Mouse (Mus musculus): ENCODE results near the gene Ccl6. TPM values are rescaled to one million over a fixed set of nuclear protein-coding genes. Genes with fewer than 3 reads are reported as not detected.

Ccl6 gene
- polyA plus RNA-seq, 1 experiment, result 12.5 TPM

- no peak for DNase-seq (ENCODE audit: low read depth in 1 of 2, low spot score in 2 of 2)
- H3K27ac ChIP-seq (ENCODE audit: insufficient read depth, low read length), result no peak overlapping the region
- H3K4me3 ChIP-seq (ENCODE audit: extremely low read depth, insufficient read depth, insufficient read length), result no peak overlapping the region
- H3K27me3 ChIP-seq (ENCODE audit: control insufficient read depth, insufficient read depth, low read length), result no peaks in the 10 kb centered on the region
- H3K36me3 ChIP-seq (ENCODE audit: control insufficient read depth, insufficient read depth, low read length), result no peaks in the 10 kb centered on the region
- TF ChIP-seq CTCF (IDR thresholded peaks at IDR 0.05; ENCODE audit: extremely low read depth, insufficient read depth, insufficient read length, insufficient replicate concordance), result no peak
- peaks cover 4% of the 10 kb centered on the region; the same call in 1 of the 2 replicates for H3K4me1 ChIP-seq (ENCODE audit: control insufficient read depth, insufficient read depth, insufficient read length)
- WGBS, result 76% methylated on average over 2 of the region's 2 CpGs
Observed at GRCm38 (mm10) chr11:83600576-83600975, 7.7 kb upstream of the Ccl6 start.

GRCm38 (mm10) chr11:83598991-83599390 is 6.1 kb upstream of the Ccl6 start:
- TF ChIP-seq CTCF (IDR thresholded peaks at IDR 0.05; ENCODE audit: extremely low read depth, insufficient read depth, insufficient read length, insufficient replicate concordance), result no peak
- no peak for TF ChIP-seq POLR2A (IDR thresholded peaks at IDR 0.05; ENCODE audit: low read depth, low read length)
- no peak overlapping the region for H3K27ac ChIP-seq (ENCODE audit: insufficient read depth, low read length)
- no peaks in the 10 kb centered on the region for H3K36me3 ChIP-seq (ENCODE audit: control insufficient read depth, insufficient read depth, low read length)
- no peaks in the 10 kb centered on the region for H3K27me3 ChIP-seq (ENCODE audit: control insufficient read depth, insufficient read depth, low read length)
- 94% methylated on average over 3 of the region's 3 CpGs for WGBS
- no peak for DNase-seq (ENCODE audit: low read depth in 1 of 2, low spot score in 2 of 2)
- no peak overlapping the region for H3K4me3 ChIP-seq (ENCODE audit: extremely low read depth, insufficient read depth, insufficient read length)
- peaks cover 4% of the 10 kb centered on the region; the same call in 1 of the 2 replicates for H3K4me1 ChIP-seq (ENCODE audit: control insufficient read depth, insufficient read depth, insufficient read length)

- 75% methylated on average over 3 of the region's 3 CpGs for WGBS
- Histone ChIP-seq H3K27me3 (ENCODE audit: control insufficient read depth, insufficient read depth, low read length) (no peaks in the 10 kb centered on the region), H3K4me1 (ENCODE audit: control insufficient read depth, insufficient read depth, insufficient read length) (peaks cover 4% of the 10 kb centered on the region; the same call in 1 of the 2 replicates), H3K4me3 (ENCODE audit: extremely low read depth, insufficient read depth, insufficient read length) (no peak overlapping the region), H3K36me3 (ENCODE audit: control insufficient read depth, insufficient read depth, low read length) (no peaks in the 10 kb centered on the region), H3K27ac (ENCODE audit: insufficient read depth, low read length) (no peak overlapping the region)
- TF ChIP-seq CTCF (IDR thresholded peaks at IDR 0.05; ENCODE audit: extremely low read depth, insufficient read depth, insufficient read length, insufficient replicate concordance) (no peak), POLR2A (IDR thresholded peaks at IDR 0.05; ENCODE audit: low read depth, low read length) (no peak)
- DNase-seq (ENCODE audit: low read depth in 1 of 2, low spot score in 2 of 2), result no peak
Observed at GRCm38 (mm10) chr11:83598207-83598837, 5.4 kb upstream of the Ccl6 start.

DNA sequence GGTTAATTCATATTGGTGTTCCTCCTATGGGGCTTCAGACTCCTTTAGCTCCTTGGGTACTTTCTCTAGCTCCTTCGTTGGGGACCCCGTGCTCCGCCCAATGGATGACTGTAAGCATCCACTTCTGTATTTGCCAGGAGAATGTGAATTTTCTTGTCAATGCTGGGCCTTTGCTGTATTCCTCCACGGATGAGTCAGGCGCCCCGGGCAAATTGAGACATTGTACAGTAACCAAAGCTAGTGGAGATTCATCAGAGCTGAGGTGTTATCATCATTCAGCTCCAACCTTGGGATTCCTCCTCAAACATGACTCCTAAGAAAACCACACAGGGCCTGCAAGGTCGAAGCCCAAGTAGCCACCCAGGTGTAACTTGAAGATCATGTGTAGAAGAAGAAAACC is 4.9 kb upstream of the Ccl6 start:
- no peak for DNase-seq (ENCODE audit: low read depth in 1 of 2, low spot score in 2 of 2)
- Histone ChIP-seq H3K4me3 (ENCODE audit: extremely low read depth, insufficient read depth, insufficient read length) (no peak overlapping the region), H3K27me3 (ENCODE audit: control insufficient read depth, insufficient read depth, low read length) (no peaks in the 10 kb centered on the region), H3K36me3 (ENCODE audit: control insufficient read depth, insufficient read depth, low read length) (no peaks in the 10 kb centered on the region), H3K4me1 (ENCODE audit: control insufficient read depth, insufficient read depth, insufficient read length) (peaks cover 7% of the 10 kb centered on the region; the same call in 1 of the 2 replicates), H3K27ac (ENCODE audit: insufficient read depth, low read length) (no peak overlapping the region)
- TF ChIP-seq POLR2A (IDR thresholded peaks at IDR 0.05; ENCODE audit: low read depth, low read length), result no peak
- no peak for TF ChIP-seq CTCF (IDR thresholded peaks at IDR 0.05; ENCODE audit: extremely low read depth, insufficient read depth, insufficient read length, insufficient replicate concordance)
- 96% methylated on average over 7 of the region's 7 CpGs for WGBS

DNA sequence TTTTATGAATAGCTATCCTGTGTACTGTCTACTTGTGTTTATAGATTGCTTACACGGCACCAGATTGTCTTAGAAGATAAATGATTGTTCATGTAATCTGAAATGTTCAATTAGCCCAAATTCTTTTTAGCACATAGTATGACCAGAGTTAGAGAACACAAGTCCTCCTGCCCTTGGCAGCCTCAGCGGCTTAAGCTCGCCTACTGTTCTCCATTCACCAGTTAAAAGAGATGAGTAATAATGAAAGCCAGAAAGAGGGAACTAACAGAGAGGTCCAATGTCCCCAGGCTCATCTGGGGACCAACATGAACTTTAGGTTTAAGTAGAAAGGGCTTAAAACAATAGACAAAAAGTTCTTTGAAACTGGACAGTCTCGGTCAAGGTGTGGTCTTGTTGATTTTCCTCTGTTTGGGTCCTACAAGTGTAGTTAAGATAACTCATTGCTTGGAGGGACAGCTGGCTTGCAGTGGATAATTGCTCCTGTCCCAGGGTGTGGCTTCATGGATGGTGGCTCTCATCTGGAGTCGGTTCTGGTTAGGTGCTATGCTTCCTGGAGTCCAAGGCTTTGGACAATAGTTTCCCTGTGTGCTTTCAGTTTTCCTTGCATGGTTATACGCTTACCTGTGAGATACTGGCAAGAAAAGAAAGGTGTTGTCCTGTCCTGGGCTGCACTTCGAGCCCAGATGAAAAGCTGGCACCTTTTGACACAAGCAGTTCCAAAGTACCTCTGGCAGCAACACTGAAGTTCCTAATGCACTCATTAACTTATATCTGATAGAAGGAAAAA is 3.0 kb upstream of the Ccl6 start:
- DNase-seq (ENCODE audit: low read depth in 1 of 2, low spot score in 2 of 2), result peak in 1 of 2 experiments; percentile 33
- Histone ChIP-seq H3K4me3 (ENCODE audit: extremely low read depth, insufficient read depth, insufficient read length) (no peak overlapping the region), H3K4me1 (ENCODE audit: control insufficient read depth, insufficient read depth, insufficient read length) (peaks cover 10% of the 10 kb centered on the region; the same call in 1 of the 2 replicates), H3K27me3 (ENCODE audit: control insufficient read depth, insufficient read depth, low read length) (no peaks in the 10 kb centered on the region), H3K27ac (ENCODE audit: insufficient read depth, low read length) (no peak overlapping the region), H3K36me3 (ENCODE audit: control insufficient read depth, insufficient read depth, low read length) (no peaks in the 10 kb centered on the region)
- no peak for TF ChIP-seq POLR2A (IDR thresholded peaks at IDR 0.05; ENCODE audit: low read depth, low read length)
- no peak for TF ChIP-seq CTCF (IDR thresholded peaks at IDR 0.05; ENCODE audit: extremely low read depth, insufficient read depth, insufficient read length, insufficient replicate concordance)
- 58% methylated on average over 7 of the region's 7 CpGs for WGBS

DNA sequence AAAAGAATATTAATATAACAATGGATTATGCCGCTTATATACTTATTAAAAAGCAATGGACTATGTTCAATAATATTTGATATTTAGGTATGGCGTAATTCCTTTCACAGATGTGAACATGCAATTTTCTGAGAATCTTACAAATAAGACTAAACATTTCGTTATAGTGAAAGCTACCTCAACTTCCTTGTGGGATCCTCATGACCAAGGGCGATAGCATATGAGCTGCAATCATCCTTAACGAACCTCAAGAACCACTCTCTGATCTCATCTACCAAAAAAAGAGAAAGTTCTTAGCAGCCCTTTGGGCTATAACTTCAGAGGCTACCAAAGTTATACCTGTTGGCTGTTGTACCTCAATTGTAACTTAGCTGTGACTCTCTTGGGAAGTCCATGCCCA is 566 bp upstream of the Ccl6 start:
- Histone ChIP-seq H3K27me3 (ENCODE audit: control insufficient read depth, insufficient read depth, low read length) (no peaks in the 10 kb centered on the region), H3K4me1 (ENCODE audit: control insufficient read depth, insufficient read depth, insufficient read length) (peaks cover 10% of the 10 kb centered on the region; the same call in 1 of the 2 replicates), H3K4me3 (ENCODE audit: extremely low read depth, insufficient read depth, insufficient read length) (no peak overlapping the region), H3K27ac (ENCODE audit: insufficient read depth, low read length) (no peak overlapping the region), H3K36me3 (ENCODE audit: control insufficient read depth, insufficient read depth, low read length) (no peaks in the 10 kb centered on the region)
- no peak for DNase-seq (ENCODE audit: low read depth in 1 of 2, low spot score in 2 of 2)
- WGBS, result 71% methylated on average over 5 of the region's 5 CpGs
- TF ChIP-seq POLR2A (IDR thresholded peaks at IDR 0.05; ENCODE audit: low read depth, low read length) (no peak), CTCF (IDR thresholded peaks at IDR 0.05; ENCODE audit: extremely low read depth, insufficient read depth, insufficient read length, insufficient replicate concordance) (no peak)

- DNase-seq (ENCODE audit: low read depth in 1 of 2, low spot score in 2 of 2), result no peak
- Histone ChIP-seq H3K36me3 (ENCODE audit: control insufficient read depth, insufficient read depth, low read length) (no peaks in the 10 kb centered on the region), H3K27me3 (ENCODE audit: control insufficient read depth, insufficient read depth, low read length) (no peaks in the 10 kb centered on the region), H3K27ac (ENCODE audit: insufficient read depth, low read length) (no peak overlapping the region), H3K4me1 (ENCODE audit: control insufficient read depth, insufficient read depth, insufficient read length) (no peaks in the 10 kb centered on the region), H3K4me3 (ENCODE audit: extremely low read depth, insufficient read depth, insufficient read length) (no peak overlapping the region)
- 56% methylated on average over 2 of the region's 2 CpGs for WGBS
- no peak for TF ChIP-seq CTCF (IDR thresholded peaks at IDR 0.05; ENCODE audit: extremely low read depth, insufficient read depth, insufficient read length, insufficient replicate concordance)
Observed at GRCm38 (mm10) chr11:83584232-83584631, 8.7 kb downstream of the Ccl6 start.

All from spleen, adult 2 months (tissue).